21 mouse cellular contexts compared by ENCODE assay signal in the genomic region with DNA sequence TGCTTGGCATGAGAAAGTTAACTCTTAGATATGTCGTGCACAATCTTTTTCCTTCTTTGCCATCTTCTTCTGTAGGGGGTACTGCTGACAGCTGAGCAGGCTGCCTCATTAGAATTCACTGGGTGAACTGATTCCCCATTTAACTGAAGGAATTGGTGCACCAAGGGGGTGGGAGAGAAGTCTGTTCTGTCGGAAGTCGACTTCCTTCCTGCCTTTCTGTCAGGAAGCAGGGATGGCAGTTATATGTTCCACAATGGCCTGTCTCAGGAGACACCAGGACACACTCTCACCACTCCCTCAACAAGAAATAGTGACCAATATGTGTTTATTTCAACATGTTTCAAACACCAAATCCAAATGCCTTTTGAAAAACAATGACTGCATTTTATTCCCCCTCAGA.
DNase-seq lines count a peak whose midpoint lies in the region; ATAC-seq and TF ChIP-seq lines count a peak whose summit lies in the region.
"Had no signal": no experiment of that assay in that cellular context is flagged by ENCODE, and none has a peak within 500 bp of the region (broad histone marks: within the 10 kb centered on the region; RNA-seq: fewer than 3 reads in every experiment).

No protein-coding gene starts in this region.

- H3K4me1 ChIP-seq in heart, postnatal 0 days (ENCODE audit: control insufficient read depth, insufficient read depth), result no peaks in the 10 kb centered on the region
- H3K4me1 ChIP-seq in bone marrow macrophage, adult 2 months (ENCODE audit: control insufficient read depth, insufficient read depth, low read length), result peaks cover 17% of the 10 kb centered on the region
- H3K4me1 ChIP-seq: embryonic facial prominence, embryonic 13.5 days; forebrain, embryonic 12.5 days; hindbrain, embryonic 15.5 days had no signal

- no peak overlapping the region for H3K4me2 ChIP-seq in heart, postnatal 0 days (ENCODE audit: low read depth, low read length)
- H3K4me2 ChIP-seq: embryonic facial prominence, embryonic 13.5 days; forebrain, embryonic 12.5 days; heart, embryonic 11.5 days; hindbrain, embryonic 15.5 days had no signal

- ATAC-seq in heart, postnatal 0 days (ENCODE audit: insufficient read depth, low read depth), result no peak
- ATAC-seq: CD4-positive, CD25-positive, alpha-beta regulatory T cell, adult 4 months; forebrain, embryonic 16.5 days had no signal

- no peak for TF ChIP-seq CTCF in heart, postnatal 0 days (IDR thresholded peaks at IDR 0.05; ENCODE audit: low read depth)
- no peak for TF ChIP-seq CTCF in bone marrow macrophage, adult 2 months (IDR thresholded peaks at IDR 0.05; ENCODE audit: low read depth, low read length)

- DNase-seq in heart, adult 11 months, result peak; percentile 87
- DNase-seq in heart, adult 8-10 months (ENCODE audit: low spot score), result no peak
- DNase-seq in heart, postnatal 0 days (ENCODE audit: low spot score), result no peak
- no peak for DNase-seq in heart, postnatal 36 days
- DNase-seq in kidney, postnatal 14 days, result peak; percentile 2
- no peak for DNase-seq in kidney, postnatal 25 days
- no peak for DNase-seq in spleen, adult 12 weeks (ENCODE audit: low spot score)
- DNase-seq: adrenal gland, postnatal 10 days; B cell, adult 2 months; cerebellum, adult 18-20 months; cerebellum, adult 9-11 months; cerebellum, postnatal 36 days; gastrocnemius, postnatal 10 days had no signal

- no peaks in the 10 kb centered on the region for H3K27me3 ChIP-seq in heart, postnatal 0 days (ENCODE audit: control insufficient read depth, insufficient read depth, low read length)
- H3K27me3 ChIP-seq: embryonic facial prominence, embryonic 13.5 days; forebrain, embryonic 12.5 days; hindbrain, embryonic 15.5 days had no signal

- WGBS in heart, postnatal 0 days, result 57% methylated on average over 3 of the region's 3 CpGs

- no peaks in the 10 kb centered on the region for H3K9me3 ChIP-seq in heart, postnatal 0 days (replicated peaks; ENCODE audit: control insufficient read depth, low read length)
- H3K9me3 ChIP-seq: embryonic facial prominence, embryonic 13.5 days; forebrain, embryonic 12.5 days; G1E; hindbrain, embryonic 15.5 days had no signal

- no peak overlapping the region for H3K4me3 ChIP-seq in heart, postnatal 0 days (ENCODE audit: low read depth, low read length)
- peak overlapping the region; percentile 23; the same call in 1 of the 2 replicates for H3K4me3 ChIP-seq in bone marrow macrophage, adult 2 months (ENCODE audit: insufficient read depth, low read length)
- H3K4me3 ChIP-seq: embryonic facial prominence, embryonic 13.5 days; forebrain, embryonic 12.5 days; hindbrain, embryonic 15.5 days had no signal

- H3K27ac ChIP-seq in heart, postnatal 0 days (ENCODE audit: low read depth), result 0 out of 2 replicates have a peak overlapping the region, but pooled peaks have one; percentile 47
- peak overlapping the region; percentile 98 for H3K27ac ChIP-seq in bone marrow macrophage, adult 2 months (ENCODE audit: insufficient read depth, low read depth, low read length)
- H3K27ac ChIP-seq: embryonic facial prominence, embryonic 13.5 days; forebrain, embryonic 12.5 days; hindbrain, embryonic 15.5 days had no signal

- TF ChIP-seq EP300 in heart, postnatal 0 days (IDR thresholded peaks at IDR 0.05; ENCODE audit: low read depth), result no peak

- no peak overlapping the region for H3K9ac ChIP-seq in heart, postnatal 0 days (replicated peaks; ENCODE audit: low read depth, low read length)
- H3K9ac ChIP-seq: embryonic facial prominence, embryonic 13.5 days; forebrain, embryonic 12.5 days; hindbrain, embryonic 15.5 days had no signal

- intact Hi-C loops in heart, postnatal 36 days (cut with DNase I), result loop anchor here (5.0 kb wide), 1 partner anchor 140 kb away; a partner anchor contains a TSS

- no peaks in the 10 kb centered on the region for H3K36me3 ChIP-seq in heart, postnatal 0 days (replicated peaks; ENCODE audit: control insufficient read depth, insufficient read depth, low read length)
- H3K36me3 ChIP-seq: embryonic facial prominence, embryonic 13.5 days; forebrain, embryonic 12.5 days; G1E; hindbrain, embryonic 15.5 days had no signal

- no peak for TF ChIP-seq POLR2A in bone marrow macrophage, adult 2 months (IDR thresholded peaks at IDR 0.05; ENCODE audit: borderline replicate concordance, low read depth, low read length)

Comparison
In these comparisons a context has a peak if more than half of its experiments do, and no peak if none do; other contexts are left out.
1. DNase-seq: peak in heart, adult 11 months (single experiment) and kidney, postnatal 14 days (single experiment); none in heart, adult 8-10 months (single experiment), heart, postnatal 0 days (single experiment), heart, postnatal 36 days (0 of 2), kidney, postnatal 25 days (0 of 2) and spleen, adult 12 weeks (single experiment).